In genomic region chr8:79562071-79562581, GRCm38 (mm10) we compare ENCODE assay signal across 8 mouse cellular contexts.
DNase-seq lines count a peak whose midpoint lies in the region; ATAC-seq lines count a peak whose summit lies in the region.

No protein-coding gene starts in this region.

- H3K4me2 ChIP-seq in midbrain, embryonic 13.5 days (replicated peaks) = no peak overlapping the region
- H3K4me2 ChIP-seq in midbrain, embryonic 16.5 days (ENCODE audit: low read length) = no peak overlapping the region
- no peak overlapping the region for H3K4me2 ChIP-seq in forebrain, embryonic 15.5 days (replicated peaks)

- H3K9me3 ChIP-seq in midbrain, embryonic 13.5 days = no peaks in the 10 kb centered on the region
- no peaks in the 10 kb centered on the region for H3K9me3 ChIP-seq in midbrain, embryonic 16.5 days (replicated peaks; ENCODE audit: control insufficient read depth, low read length, poor library complexity, severe bottlenecking)
- H3K9me3 ChIP-seq in forebrain, embryonic 15.5 days = no peaks in the 10 kb centered on the region

- intact Hi-C loops in heart, postnatal 25 days (cut with DNase I) = loop anchor here (5.0 kb wide), 1 partner anchor 265 kb away; no protein-coding TSS in a partner anchor

- no peaks in the 10 kb centered on the region for H3K27me3 ChIP-seq in midbrain, embryonic 13.5 days
- H3K27me3 ChIP-seq in midbrain, embryonic 16.5 days (ENCODE audit: control insufficient read depth, insufficient read depth, low read depth, low read length) = no peaks in the 10 kb centered on the region
- no peaks in the 10 kb centered on the region for H3K27me3 ChIP-seq in forebrain, embryonic 15.5 days

- H3K4me3 ChIP-seq in midbrain, embryonic 13.5 days (replicated peaks) = no peak overlapping the region
- H3K4me3 ChIP-seq in midbrain, embryonic 16.5 days (ENCODE audit: low read depth, low read length) = no peak overlapping the region
- H3K4me3 ChIP-seq in forebrain, embryonic 15.5 days = no peak overlapping the region

- no peaks in the 10 kb centered on the region for H3K36me3 ChIP-seq in midbrain, embryonic 13.5 days
- H3K36me3 ChIP-seq in midbrain, embryonic 16.5 days (ENCODE audit: control insufficient read depth, insufficient read depth, low read length) = no peaks in the 10 kb centered on the region
- no peaks in the 10 kb centered on the region for H3K36me3 ChIP-seq in forebrain, embryonic 15.5 days

- no peaks in the 10 kb centered on the region for H3K4me1 ChIP-seq in midbrain, embryonic 13.5 days (replicated peaks)
- no peaks in the 10 kb centered on the region for H3K4me1 ChIP-seq in midbrain, embryonic 16.5 days (ENCODE audit: control insufficient read depth, insufficient read depth, low read length)
- peaks cover 6% of the 10 kb centered on the region; the same call in 1 of the 2 replicates for H3K4me1 ChIP-seq in forebrain, embryonic 15.5 days

- H3K9ac ChIP-seq in midbrain, embryonic 13.5 days (replicated peaks) = no peak overlapping the region
- H3K9ac ChIP-seq in midbrain, embryonic 16.5 days (ENCODE audit: low read depth, low read length) = no peak overlapping the region
- no peak overlapping the region for H3K9ac ChIP-seq in forebrain, embryonic 15.5 days (replicated peaks)

- peak; percentile 30; the same call in 1 of the 2 replicates for ATAC-seq in midbrain, embryonic 13.5 days
- ATAC-seq in midbrain, embryonic 16.5 days = no peak
- ATAC-seq in forebrain, embryonic 15.5 days (replicated peaks) = 0 out of 2 replicates have a peak, but pooled peaks have one; percentile 51

- H3K27ac ChIP-seq in midbrain, embryonic 13.5 days = no peak overlapping the region
- H3K27ac ChIP-seq in midbrain, embryonic 16.5 days (ENCODE audit: low read length) = no peak overlapping the region
- H3K27ac ChIP-seq in forebrain, embryonic 15.5 days (replicated peaks) = no peak overlapping the region

- DNase-seq in heart, postnatal 25 days (ENCODE audit: low spot score) = peak; percentile 17
- DNase-seq in mesoderm, embryonic 11.5 days (ENCODE audit: low read depth, low spot score) = peak; percentile 48
- no peak for DNase-seq in urinary bladder, adult 18-20 months (ENCODE audit: low spot score in 2 of 2)
- DNase-seq in layer of hippocampus, postnatal 36 days = no peak
- DNase-seq in urinary bladder, postnatal 25 days (ENCODE audit: low spot score) = no peak

- 70% methylated on average over 11 of the region's 11 CpGs for WGBS in midbrain, embryonic 13.5 days
- WGBS in midbrain, embryonic 16.5 days = 60% methylated on average over 11 of the region's 11 CpGs
- 48% methylated on average over 11 of the region's 11 CpGs for WGBS in forebrain, embryonic 15.5 days

Comparison
In these comparisons a context has a peak if more than half of its experiments do, and no peak if none do; other contexts are left out.
1. DNase-seq: peak in heart, postnatal 25 days (single experiment) and mesoderm, embryonic 11.5 days (single experiment); none in urinary bladder, adult 18-20 months (0 of 2), layer of hippocampus, postnatal 36 days (0 of 2) and urinary bladder, postnatal 25 days (single experiment).